Mouse (Mus musculus) left cerebral cortex, adult 8-10 months (tissue): ENCODE results near the gene Furin. TPM values are rescaled to one million over a fixed set of nuclear protein-coding genes. Genes with fewer than 3 reads are reported as not detected.

ENCODE experiments used
- DNase-seq, 2 experiments: peaks; one replicate each; pipeline ENCODE4 v3.0.0; 2022; ENCODE audit warnings: low spot score in 2 of 2
- total RNA-seq, 4 experiments: library from RNA; stranded (reverse); gene quantifications; 2 replicates each; pipeline ENCODE4 v1.2.4; 2022

Gene Furin
- 10 to 100 TPM; 30.7 to 33.6 (median 33.2) TPM for total RNA-seq

DNA sequence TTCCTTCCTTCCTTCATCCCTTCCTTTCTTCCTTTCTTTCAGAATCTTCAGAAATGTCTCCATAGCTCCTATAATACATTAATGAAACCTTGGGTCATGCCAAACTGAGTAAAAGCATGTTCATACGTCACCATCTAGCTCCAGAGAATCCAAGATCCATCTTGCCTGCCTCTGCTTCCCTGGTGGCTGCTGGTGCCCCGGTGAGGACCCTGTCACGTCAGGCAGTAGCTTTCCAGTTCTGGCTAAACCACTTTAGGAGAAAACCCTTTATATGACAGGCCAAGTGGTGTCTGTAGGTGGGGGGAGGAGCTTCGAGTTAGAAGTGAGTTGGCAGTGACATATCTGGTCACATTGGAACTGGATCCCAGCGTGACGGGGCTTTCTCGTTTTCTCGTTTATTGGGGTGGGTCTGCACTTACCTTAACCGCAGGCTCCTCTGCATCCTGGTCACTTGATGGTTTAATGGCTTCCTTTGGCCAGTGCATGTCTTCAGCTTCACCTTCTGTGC lies at the start of gene Furin:
Gene Furin (minus strand): TSS at position 249 of the 508 bp plus-strand sequence.
- DNase-seq = no peak

DNA sequence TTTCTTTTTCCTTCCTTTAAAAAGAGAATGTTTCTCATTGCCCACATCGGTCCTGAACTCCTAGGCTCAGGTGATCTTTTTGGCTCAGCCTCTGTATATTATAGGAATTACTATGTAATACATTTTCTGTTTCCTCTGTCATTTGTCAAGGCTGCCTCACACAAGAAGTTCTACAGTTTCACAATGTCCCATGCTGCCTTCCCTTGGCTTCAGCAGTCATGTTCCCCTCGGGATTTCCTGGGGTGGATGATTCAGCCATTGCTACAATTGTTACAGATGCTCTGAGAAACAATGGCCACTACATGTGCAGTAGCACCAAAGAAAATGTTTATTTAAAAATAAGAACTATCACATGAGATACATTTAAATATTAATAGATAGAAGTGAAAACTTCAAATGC lies 49.5 kb upstream of the Furin start:
- no peak for DNase-seq

DNA sequence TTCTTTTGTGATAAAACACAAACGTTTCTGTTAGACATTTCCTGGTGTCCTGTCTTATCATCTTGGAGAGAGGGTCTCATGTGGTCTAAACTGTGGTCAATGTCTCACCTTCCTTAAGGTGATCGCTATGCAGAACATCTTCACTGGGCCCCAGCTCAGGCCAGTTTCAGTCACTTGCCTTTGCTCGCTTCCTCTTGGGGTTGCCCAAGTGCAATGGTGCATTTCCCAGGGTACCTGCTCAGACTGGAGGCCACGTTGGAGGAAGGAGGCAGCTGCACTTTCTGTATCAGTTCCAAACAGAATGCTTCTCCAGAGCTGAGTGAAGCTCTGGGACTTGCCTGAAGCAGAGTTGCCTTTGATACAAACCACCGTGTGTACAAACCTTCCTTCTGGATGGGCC lies 48.8 kb upstream of the Furin start:
- no peak for DNase-seq

DNA sequence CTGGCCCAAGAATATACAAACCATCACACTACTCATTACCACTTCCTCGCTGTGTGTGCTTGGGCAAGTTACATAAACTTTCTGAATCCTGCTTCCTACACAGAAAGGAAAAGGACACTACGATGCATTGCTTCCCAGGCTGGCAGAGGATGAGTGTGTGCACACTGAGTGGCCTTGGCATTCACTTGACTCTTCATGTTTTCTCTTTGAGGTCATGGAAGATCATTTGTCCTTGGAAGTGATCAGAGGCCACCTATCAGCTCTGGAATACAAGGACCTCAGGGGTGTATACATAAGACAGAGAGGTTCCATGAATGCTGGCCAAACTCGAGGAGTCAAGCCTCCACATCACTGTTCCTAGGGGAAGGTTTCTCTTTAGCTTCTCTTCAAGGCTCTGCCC lies 47.9 kb upstream of the Furin start:
- DNase-seq = no peak

DNA sequence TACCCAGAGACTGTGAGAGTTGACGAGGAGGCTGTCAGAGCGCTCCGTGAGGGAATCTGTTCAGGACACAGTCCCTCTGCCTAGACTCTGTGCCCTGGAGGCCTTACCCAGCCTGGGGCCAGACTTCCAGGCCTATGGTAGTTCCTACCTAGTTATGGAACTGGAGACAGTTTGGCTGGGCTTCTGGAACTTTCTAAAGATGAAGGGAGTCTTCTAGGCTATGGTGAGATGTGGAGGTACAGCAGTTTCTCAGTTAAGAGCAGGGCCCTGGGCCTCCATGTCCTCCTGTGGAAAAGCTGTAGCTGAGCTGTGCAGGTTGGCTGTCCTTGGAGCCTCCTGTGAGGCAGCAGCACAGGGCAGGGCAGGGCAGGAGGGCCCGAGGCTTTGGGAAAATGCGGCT lies 47.0 kb upstream of the Furin start:
- DNase-seq = no peak

DNA sequence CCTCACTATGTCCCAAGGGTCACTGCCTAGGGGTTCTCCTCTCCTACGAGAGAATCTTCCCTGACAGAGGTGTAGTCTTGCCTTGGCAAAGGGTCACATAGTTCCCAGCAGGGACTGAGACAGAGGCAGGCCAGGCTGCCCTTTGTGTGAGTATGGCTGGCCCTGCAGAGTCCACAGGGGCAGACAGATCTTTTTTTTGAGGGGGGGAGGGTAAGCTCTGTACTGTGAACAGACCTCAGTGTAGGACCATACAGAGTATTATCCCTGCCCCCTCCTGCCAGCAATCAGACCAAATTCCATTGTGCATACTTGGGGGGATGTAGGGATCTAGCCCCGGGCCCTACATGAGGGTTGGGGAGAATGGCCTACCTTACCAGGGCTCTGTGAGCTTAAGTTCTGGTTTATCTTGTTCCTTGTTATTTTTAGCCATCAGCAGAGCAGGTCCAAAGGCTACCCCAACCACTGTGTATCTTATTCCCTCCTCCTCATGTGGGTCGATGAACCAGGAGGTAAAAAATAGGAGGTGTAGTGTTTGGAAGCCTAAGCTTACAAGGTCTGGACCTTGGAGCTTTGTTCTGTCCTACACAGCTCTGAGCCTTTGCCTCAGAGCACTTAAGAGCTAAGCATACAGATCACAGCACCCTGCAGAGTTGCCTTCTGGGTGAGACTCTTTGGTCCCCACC lies 46.5 kb upstream of the Furin start:
- no peak for DNase-seq

DNA sequence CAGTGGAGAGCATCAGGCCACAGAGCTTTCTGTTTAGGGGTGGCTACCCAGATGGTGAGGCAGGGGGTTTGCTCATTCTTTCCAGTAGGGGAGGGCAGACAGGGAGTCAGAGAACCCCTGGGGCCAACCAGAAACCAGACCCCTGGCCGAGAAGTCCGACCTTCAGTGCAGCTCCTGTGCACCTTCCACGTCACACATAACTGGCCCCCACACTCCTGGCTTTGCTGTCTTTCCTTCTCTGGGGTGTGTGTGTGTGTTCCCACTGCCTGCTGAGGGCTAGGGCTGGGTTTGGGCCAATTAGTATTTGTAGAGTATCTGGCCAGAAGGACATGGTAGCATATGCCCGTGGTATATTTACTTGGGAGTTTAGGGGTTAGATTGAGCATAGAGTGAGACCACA lies 45.1 kb upstream of the Furin start:
- DNase-seq = no peak

DNA sequence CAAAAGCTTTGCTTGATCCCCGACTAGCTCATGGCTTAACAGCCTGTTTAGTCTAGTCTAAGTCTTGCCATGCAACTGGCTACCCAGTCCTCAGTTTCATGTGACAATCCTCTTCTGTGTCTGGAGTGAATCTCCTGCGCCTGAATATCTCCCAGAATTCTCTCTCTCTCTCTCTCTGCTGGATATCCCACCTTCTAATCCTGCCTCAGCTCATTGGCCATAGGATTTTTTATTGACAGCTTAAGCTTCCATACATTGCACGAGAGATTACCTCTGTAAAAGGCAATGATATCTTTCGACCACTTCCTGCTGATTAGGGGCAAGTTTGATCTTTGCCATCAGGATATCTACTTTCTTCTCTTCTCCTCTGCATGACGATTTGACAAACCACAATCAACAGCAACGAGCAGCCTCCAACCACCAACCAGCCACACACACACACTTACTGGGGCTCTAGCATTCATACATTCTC lies 44.4 kb upstream of the Furin start:
- no peak for DNase-seq

DNA sequence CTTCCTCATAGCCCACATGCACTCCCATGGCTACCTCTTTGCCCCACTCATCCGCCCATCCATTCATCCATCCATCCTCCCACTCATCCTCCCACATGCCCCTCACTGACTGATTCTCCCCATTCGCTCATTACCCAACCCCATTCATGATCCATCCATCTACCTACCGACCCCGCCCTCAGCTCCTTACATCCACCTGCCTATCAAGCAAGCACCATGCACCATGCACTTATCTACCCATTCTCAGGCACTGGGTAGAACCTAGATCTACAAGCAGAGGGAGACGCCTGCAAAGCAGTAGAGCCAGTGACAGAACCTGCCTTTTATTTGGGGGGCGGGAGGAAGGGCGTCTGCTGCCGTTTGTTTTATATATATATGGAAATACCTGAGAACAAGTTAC lies 42.1 kb upstream of the Furin start:
- no peak for DNase-seq

DNA sequence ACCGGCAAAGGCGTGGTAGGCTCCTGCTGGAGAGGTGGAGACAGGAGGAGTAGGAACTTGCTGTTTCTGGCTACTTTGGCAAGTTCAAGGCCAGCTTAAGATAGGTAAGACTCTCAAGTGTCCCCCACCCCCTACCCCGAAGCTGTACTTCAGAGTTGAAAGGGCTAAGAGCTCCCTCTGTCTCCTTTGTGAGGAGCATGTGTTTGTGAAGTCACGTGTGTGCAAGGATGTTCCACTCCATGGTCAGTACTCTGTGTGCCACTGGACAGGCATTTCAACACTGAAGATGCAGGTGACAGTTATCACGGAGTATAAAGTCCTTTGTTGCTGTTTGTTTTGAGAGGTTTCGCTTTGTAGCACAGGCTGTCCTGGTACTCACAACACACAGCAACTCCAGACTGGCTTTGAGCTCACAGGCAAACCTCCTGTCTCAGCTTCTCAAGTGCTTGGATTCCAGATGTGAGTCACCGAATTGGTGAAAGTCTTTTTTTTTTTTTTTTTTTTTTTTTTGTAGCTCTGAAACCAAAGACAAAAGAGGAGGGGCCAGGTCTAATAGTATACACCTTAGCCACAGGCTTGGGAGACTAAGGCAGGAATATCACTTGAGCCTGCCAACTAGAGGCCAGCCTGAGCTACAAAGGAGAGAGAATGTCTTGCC lies 41.1 kb upstream of the Furin start:
- no peak for DNase-seq

DNA sequence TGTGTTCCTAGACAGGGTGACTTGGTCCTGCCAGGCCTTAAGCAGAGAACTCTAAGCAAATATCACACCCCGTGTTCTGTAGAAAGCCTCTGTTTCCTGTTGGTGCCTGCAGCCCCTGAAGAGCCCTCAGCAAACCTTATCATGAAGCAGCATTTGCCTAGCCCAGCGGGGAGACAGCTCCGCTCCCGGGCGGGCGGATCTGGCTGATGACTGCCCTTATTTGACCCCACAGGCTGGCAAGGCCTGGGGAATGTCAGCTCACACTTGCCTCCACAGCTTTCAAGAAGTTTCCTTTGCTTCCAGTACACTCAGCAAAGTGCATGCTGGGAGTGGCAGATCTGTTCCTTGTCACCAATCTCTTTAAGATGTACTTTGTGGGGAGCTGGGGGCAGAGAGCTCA lies 40.3 kb upstream of the Furin start:
- DNase-seq = no peak

DNA sequence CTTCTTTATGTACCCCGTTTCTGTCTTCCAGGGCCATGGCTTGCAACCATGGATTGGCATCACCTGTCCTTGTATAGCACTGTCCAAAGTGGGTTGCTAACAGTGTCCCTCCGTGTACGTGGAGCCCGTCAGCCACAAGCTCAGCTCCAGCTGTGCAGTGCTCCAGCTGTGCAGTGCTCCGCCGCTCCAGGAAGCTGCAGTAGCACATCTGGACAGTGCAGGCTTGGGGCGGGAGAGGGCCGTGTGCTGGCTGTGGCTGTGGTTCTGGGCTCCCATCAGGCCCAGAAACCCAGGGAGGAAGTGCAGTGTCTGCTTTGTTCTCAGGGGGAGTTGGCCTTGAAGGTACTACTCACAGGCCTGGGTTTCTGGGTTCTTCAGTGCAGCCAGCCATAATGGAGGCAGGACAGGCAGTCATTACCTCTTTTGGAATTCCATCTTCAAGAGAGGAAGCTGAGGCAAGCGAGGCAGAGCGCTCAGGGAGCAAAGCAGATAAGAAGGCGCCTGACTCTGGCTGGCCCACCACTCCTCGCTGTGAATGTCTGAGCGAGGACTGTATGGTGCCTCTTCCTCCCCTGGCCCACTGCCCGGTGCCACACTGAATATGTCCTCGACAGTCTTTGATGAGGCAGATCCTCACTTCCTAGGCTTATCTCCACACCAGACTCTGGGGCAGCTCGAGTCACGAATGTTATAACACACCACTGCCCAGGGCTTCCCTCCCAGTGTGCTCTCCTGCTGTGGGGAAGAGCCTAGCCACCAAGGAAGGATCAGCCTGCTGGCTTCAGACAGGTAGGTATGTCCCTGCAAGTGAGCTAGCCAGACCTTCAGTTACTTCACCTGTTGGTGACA lies 39.4 kb upstream of the Furin start:
- DNase-seq = no peak

DNA sequence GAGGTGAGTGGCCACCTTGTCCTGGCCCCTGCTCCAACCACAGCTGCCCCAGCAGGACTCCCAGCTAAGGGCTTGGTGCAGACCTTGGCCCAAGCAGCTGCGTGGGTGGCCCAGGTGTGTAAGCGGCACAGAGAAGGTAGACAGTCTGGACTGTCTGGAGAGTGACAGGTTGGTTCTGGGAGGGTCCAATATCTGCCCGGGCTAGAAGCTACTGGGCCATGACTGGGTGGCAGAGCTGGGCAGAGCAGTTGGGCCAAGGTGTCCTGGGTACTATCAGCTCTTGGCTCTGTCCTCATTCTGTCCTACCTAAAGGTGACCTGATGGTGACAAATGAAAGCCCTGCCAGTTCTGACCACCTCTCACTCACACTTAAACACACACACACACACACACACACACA lies 37.9 kb upstream of the Furin start:
- DNase-seq = no peak

DNA sequence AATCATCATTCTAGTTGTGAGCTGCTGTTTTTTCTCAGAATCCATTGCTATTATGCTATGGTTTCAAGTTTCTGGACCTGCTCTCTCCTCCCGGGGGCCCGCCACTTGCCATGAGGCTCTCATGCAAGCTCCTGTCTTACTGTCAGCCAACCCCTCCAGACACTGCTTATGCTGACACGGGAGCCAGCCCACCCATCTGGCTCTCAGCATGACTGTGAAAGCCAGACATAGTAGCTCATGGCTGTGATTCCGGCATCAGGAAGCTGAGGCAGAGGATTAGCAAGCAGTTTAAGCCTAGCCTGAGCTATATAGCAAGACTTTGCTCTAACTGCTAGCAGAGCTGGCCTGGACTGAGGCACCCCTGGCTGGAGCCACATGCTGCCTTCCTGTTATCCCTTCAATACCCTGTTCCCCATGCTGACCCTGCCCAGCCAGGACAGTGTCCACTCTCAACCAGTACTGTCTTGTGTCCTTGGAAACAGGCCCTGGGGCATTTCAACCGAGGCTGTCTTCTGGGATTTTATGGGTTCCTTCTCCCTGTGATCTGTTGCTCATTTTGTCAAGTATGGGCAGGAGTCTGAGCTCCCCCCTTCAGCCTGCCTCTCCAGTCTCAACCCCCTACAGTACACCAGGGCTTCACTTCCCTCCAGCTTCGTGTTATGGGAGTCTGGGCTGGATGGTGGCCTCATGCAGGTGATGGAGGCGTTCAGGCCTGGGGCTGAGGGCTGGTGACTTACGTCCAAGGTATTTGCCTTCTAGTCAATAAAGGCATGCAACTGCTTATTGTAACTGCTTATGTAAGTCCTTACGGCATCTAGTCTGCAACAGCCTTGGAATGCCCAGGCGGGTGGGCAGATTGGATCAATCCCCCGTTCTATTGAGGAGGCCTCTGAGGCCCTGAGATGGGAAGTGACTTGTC lies 37.0 kb upstream of the Furin start:
- no peak for DNase-seq

DNA sequence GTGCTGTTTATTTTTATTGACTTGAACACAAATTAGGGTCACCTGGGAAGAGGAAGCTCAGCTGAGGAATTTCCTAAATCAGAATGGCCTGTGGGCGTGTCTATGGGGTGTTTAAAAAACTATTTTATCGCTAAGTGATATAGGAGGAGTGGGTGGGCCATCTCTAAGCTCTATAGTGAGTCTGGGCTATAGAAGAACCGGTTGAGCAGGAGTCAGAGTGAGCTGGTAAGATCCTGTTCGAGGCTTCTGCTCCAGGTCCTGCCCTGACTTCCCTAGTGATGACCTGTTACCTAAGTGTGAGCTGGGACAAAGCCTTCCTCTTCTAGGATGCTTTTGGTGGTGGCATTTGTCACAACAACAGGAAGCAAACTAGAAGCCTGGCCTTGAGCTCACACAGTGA lies 35.4 kb upstream of the Furin start:
- no peak for DNase-seq

DNA sequence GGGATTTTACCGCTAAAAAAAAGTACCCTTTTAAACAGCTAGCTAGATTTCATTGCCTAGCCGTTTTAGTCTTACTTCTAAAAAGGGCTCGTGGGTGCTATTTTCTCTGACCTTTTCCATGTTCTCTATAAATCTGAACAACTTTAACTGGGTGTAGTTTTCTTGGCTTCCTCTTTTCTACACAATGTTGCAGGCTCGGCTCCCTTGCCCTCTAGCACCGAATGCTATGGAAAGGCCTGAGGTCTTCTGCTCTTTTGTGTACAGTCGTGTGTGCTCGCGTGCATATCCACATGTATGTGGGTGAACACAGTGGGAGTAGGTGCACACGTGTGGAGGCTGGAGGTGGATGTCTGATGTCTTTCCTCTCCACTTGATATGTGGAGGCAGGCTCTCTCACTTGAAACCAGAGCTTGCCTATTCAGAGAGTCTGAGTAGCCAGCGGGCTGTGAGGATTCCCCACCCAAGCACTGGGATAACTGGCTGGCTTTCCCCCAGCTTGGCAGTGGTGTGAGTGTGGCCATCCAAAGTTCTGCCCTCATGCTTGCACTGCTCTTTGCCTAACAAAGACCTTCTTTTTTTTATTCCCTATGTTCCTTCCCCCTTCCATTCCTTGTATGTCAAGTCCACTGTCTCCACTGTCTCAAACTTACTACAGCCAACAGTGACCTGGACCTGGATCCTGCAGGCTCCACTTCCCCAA lies 34.7 kb upstream of the Furin start:
- DNase-seq = no peak

DNA sequence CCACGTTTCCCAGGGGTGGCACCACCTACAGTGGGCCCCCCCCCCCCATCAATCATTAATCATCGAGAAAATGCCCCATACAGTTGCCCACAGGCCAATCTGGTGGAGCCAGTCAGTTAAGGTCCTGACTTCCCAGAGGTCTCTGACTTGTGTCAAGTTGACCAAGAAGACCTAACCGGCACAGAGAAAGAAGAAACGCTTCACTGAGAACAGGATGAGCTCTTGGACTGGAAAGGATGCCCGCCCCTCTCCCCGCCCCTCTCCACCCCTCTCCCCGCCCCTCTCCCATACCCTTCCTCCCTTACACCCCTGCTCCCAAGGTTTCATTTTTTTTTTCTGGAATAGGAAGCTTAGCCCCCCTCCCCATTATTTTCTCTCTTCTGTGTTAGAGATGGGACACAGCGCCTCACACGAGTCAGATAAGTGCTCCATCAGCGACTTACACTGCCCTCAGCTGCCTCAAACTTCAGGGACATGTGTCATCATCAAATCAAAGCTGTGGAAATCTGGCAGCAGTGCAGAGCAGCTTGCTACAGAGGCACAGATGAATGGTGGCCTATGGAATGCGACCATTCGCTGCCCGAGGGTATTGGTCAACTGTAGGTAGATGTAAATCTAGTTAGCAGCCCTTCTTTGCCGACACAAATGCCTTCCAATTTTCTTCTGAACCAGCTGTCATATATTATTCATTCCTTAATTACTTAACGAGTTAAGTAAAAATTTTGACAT lies 34.0 kb upstream of the Furin start:
- DNase-seq = no peak

DNA sequence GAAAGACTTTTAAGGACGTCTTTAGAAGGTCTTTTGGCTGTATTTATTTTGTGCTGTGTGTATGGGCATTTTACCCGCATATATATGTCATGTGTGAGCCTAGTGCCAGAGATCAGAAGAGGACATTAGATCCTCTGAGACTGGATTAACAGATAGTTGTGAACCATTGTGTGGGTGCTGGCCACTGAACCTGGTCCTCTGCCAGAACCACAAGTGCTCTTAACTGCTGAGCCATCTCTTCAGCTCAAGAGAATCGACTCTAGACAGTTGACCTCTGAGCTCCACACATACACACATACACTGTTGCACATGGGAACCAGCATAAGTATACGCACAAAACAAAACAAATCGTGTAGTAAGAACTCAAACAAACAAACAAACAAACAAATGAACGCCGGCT lies 31.3 kb upstream of the Furin start:
- no peak for DNase-seq

DNA sequence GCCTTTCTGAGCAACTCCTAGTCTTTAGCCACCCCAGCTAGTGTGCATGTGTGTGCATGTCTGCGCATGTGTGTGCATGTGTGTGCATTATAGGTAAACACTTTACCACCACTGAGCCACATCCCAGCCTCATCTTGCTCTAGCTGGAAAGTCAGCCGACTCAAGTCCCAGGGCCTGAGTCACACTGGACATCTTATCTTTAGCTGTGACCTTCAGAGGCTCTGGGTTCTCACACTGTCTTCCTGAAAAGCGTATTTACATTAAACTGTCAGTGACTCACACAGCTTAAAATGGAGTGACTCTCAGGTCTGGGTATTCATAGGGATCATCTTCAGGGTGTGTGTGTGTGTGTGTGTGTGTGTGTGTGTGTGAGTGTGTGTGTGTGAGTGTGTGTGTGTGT lies 30.4 kb upstream of the Furin start:
- DNase-seq = no peak

DNA sequence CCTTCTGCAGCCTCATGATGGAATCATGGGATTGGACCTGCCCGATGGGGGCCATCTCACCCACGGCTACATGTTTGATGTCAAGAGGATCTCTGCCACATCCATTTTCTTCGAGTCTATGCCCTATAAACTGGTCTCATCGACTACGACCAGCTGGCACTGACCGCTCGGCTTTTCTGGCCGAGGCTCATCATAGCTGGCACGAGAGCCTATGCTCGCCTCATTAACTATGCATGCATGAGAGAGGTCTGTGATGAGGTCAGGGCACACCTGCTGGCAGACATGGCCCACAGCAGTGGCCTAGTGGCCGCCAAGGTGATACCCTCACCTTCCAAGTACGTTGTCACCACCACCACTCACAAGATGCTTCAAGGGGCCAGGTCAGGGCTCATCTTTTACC lies 24.4 kb upstream of the Furin start:
- no peak for DNase-seq
